Mouse (Mus musculus) heart, postnatal 36 days (tissue): ENCODE data around the gene Eef1g. TPM values are rescaled to one million over a fixed set of nuclear protein-coding genes. Genes with fewer than 3 reads are reported as not detected.

ENCODE experiments used
- DNase-seq, 2 experiments: peaks; one replicate each; pipeline ENCODE4 v3.0.0; 2021 to 2022
- intact Hi-C: fragments of 180-260 bp; cut with DNase I; formaldehyde crosslinking; loops from one replicate; pipeline ENCODE4 v1.15.1; 2025
- total RNA-seq, 2 experiments: library from RNA; stranded (reverse); gene quantifications; 2 replicates each; pipeline ENCODE4 v1.2.3; 2021

The Eef1g gene
- total RNA-seq, 2 experiments from 2014 or later, result 246 to 250 TPM

GRCm38 (mm10) chr19:8982303-8983149 lies 15.7 kb downstream of the Eef1g start:
- DNase-seq, result no peak
- intact Hi-C loops, result no loop called here

GRCm38 (mm10) chr19:8983150-8983650 lies 16.4 kb downstream of the Eef1g start:
- peak; percentile 40 to 49 for DNase-seq
- intact Hi-C loops, result no loop called here

- DNase-seq, result peak; percentile 67 to 74
- intact Hi-C loops, result no loop called here
Observed at GRCm38 (mm10) chr19:8984255-8984868, 17.5 kb downstream of the Eef1g start.

- intact Hi-C loops, result no loop called here
- no peak for DNase-seq
Observed at GRCm38 (mm10) chr19:8985891-8986290, 19.1 kb downstream of the Eef1g start.

DNA sequence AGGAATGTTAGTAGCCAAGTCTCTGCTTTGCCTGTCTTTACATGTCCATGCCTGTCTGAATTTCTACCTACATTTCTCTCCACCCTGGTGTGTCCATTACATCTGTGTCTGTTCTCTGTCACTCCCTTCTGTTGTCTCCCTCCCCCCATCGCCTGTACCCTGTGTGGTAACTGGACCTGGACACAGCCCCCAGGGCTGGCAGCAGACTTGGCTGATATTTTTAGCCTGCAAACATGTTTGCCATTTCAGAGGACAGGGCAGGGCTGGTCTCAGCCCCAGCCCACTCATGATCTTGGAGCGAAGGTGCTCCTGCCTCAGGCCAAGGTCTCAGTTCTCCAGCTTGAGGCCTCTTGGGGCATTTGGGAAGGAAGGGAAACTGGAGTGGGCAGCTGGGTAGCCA lies 21.0 kb downstream of the Eef1g start:
- intact Hi-C loops, result no loop called here
- peak; percentile 35 to 52 for DNase-seq

DNA sequence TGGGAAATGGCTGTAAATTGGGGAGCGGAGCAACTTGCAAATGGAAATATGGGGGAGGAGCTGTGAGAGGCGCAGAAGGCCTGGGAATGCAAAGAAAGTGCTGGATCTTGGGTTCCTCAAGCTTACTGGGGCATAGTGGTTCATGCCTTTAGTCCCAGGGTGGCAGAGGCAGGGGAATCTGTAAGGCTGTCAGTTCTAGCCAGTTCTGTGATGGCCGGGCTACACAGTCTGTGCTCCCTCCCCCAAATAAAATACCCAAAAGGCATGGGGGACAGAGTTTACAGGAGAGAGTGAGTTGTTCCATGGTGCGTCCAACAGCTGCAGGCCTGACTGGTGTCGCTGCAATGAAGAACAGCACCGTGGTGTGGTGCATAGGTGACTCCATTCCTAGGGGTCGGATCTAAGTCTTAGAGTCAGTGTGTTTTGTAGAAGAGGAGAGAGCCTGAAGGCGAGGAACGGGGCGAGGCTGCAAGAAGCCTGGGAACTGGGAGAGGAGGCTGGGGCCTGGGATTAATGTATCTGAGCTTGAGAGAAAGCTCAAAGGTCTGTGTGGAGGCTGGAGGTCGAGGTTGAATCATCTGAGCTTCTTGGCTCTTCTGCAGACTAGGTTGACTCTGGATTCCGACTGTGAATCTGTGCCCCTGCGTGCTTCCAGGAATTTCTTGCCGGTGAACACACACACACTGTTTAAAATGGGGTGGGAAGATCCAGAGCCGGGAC lies 21.7 kb downstream of the Eef1g start:
- intact Hi-C loops, result no loop called here
- DNase-seq, result peak in 1 of 2 experiments; percentile 40

DNA sequence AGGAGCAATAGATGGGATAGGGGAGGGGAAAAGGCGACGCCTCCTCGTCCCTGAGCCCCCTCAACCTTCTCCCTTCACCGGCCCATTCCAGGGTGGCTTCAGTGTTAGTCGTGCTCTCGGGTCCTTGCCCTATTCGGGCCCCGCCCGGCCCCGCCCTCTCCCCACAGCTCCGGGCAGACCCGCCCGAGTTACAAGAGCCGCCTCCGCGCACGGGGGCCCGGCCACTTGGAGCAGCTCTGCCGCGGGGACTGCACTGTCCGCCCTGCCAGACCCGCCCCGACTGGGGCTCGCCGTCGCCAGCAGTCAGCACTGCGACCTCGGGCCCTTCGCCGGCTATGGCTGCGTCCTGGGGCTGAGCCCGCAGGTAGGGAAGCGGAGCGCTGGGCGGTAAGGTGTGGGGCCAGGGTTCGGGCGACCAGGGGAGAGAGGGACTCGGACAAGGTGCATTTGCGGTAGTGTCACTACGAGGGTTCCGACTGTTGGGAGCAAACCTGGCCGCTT lies 22.3 kb downstream of the Eef1g start, which contains the start of gene Ahnak:
Gene Ahnak (plus strand): TSS at position 219 of the 501 bp plus-strand sequence.
- DNase-seq, result peak; percentile 88 to 93
- intact Hi-C loops, result no loop called here

DNA sequence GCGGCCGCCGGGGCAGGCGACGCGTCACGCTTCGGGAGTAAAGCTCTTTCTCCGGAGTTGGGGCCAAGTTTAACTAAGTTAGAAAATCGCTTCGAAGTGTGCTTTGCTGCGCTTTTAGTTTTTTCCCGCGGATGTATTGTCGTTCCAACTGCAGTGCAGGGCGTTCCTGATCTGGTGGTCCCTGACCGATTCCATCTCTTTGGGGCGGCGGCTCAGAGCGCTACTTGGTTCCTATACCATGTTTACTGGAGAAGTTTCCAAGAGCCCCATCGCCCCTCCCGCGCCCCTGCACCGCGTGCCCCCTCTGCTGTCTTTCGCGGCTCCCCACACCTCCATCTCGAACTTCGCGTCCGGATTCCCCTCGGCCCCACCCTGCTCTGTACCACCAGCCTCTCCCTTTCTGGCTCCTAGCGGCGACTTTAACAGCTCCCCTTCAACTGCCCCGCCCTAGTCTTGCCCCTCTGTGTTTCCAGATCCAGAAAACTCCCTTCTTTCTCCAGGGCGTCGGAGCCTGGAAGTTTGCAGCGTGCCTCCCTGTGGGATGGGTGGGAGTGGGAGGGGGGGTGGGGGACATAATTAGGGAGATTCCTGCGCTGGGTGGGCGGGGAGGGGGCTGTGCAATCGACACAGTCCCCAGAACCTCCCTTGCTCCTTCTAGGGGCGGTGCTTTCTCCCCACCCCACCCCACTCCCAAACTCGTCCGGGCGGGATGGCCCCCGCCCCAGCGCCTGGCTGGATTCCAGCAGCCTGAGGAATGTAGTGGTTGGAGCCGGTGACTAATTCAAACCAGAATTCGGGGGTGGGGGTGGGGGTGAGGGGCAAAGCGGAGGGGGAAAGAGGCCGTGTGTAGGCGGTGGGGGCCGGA lies 23.0 kb downstream of the Eef1g start:
- intact Hi-C loops, result loop anchor here (5.0 kb wide), 1 partner anchor 43 kb away; no protein-coding TSS in a partner anchor
- peak; percentile 92 to 94 for DNase-seq

DNA sequence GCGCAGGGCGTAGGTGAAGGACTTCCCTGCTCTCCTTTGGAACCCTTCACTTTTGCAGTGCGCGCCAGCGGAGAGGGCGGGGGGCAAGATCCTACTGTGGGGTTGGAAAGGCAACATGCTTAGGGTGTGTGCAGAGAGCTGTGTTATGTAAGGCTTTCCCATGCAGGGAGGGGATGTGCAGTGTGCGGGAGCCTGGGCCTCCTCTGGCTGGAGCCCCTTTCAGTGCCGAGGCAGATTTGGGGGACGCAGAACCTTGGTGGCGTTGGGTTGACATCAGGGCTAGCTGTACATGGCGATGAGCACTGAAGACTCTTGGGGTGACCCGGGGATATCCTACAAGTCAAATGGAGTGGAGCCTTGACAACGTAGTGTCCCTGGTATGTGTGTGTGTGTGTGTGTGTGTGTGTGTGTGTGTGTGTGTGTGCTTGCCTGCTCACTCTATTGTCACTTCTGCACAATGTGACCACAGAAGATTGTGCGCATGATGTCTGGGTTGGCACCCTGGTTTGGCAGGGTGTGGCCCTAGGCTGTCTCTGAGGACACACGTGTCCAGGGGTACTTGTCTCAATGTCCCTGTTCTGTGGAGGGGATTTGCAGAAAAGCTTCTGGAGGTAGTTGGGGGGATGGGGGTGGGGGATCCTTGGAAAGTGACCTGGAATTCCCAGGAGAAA lies 23.7 kb downstream of the Eef1g start:
- DNase-seq, result no peak
- intact Hi-C loops, result loop anchor here (5.0 kb wide), 1 partner anchor 42 kb away; no protein-coding TSS in a partner anchor

DNA sequence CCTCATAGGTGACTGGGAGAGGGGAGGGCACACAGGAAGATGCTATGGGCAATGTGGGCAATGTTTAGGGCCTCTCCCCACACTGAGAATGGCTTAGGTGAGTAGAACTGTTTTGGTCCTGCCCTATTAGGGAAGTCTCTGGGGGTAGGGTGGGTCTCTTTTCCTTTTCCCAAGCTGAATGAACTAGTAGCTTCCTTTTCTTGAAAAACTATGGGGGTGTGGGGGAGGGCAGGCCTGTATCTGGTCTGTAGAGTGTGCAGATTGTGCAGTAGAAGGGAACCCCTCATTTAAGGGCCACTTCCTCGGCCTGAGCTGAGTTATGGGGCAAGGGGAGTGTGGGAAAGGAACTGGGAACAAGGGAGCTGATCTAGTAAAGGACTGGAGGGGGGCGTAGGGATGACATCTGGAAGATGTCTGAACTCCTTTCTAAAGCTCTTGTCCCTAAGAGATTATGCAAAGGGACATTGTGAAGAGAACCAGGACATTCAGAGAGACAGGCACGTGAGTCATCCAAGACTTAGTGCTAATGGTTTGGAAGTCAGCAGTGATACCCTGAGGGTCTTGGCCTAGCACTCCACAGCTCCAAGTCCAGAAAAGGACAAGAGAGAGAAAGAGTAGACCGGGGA lies 24.5 kb downstream of the Eef1g start:
- peak; percentile 29 to 67 for DNase-seq
- intact Hi-C loops, result loop anchor here (5.0 kb wide), 1 partner anchor 41 kb away; no protein-coding TSS in a partner anchor

- intact Hi-C loops, result loop anchor here (5.0 kb wide), 1 partner anchor 40 kb away; no protein-coding TSS in a partner anchor
- peak in 1 of 2 experiments; percentile 63 for DNase-seq
Observed at GRCm38 (mm10) chr19:8991871-8992735, 25.3 kb downstream of the Eef1g start.

- peak; percentile 91 for DNase-seq
- intact Hi-C loops, result loop anchor here (1.0 to 5.0 kb wide), 2 partner anchors 39 to 89 kb away; no protein-coding TSS in a partner anchor
Observed at GRCm38 (mm10) chr19:8992769-8993624, 26.2 kb downstream of the Eef1g start.

DNA sequence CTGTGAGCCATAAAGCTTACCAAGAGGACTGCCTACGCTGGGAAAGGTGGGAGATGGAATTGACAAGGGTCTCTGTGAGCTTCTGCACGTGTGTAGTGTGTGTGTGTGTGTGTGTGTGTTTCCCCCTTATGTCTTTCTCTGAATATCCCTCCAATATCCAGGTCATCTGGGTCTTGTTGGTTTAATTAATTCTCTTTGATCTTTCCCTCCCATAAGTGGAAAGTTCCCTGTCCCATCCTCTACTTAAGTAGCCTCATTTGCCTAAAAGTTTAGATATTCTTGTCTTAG lies 26.7 kb downstream of the Eef1g start:
- intact Hi-C loops, result loop anchor here (1.0 to 5.0 kb wide), 2 partner anchors 39 to 89 kb away; no protein-coding TSS in a partner anchor
- DNase-seq, result no peak

- intact Hi-C loops, result loop anchor here (5.0 kb wide), 1 partner anchor 37 kb away; no protein-coding TSS in a partner anchor
- DNase-seq, result no peak
Observed at GRCm38 (mm10) chr19:8994813-8995607, 28.2 kb downstream of the Eef1g start.

DNA sequence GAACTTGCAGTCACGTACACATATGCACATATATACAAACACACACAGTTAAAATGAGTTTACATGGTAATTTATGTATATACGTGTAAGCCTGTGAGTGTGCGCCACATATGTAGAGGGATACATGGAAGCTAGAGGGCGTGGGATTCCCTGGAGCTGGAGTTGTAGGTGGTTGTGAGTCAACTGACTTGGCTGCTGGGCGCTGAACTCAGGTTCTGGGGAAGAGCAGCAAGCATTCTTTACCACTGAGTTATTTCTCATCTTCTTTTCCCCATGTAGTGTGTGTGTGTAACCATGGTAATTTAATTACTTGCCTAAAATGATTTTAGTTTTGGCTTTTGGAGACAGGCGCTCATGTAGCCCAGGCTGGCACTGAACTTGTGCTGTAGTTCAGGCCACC lies 29.8 kb downstream of the Eef1g start:
- intact Hi-C loops, result no loop called here
- no peak for DNase-seq

GRCm38 (mm10) chr19:8997546-8997945 lies 30.7 kb downstream of the Eef1g start:
- intact Hi-C loops, result no loop called here
- DNase-seq, result peak; percentile 88 to 90
